Mouse (Mus musculus) heart, postnatal 0 days (tissue): ENCODE data around the gene Tmem150a.

Source experiments
- CTCF ChIP-seq: IDR thresholded peaks from 2 replicates; pipeline ENCODE4 v1.5.1; 2016; ENCODE audit warnings: antibody characterized with exemption, control low read depth, low read depth
- EP300 ChIP-seq: IDR thresholded peaks from 2 replicates; pipeline ENCODE4 v1.6.1; 2016; ENCODE audit warnings: antibody characterized with exemption, low read depth

DNA sequence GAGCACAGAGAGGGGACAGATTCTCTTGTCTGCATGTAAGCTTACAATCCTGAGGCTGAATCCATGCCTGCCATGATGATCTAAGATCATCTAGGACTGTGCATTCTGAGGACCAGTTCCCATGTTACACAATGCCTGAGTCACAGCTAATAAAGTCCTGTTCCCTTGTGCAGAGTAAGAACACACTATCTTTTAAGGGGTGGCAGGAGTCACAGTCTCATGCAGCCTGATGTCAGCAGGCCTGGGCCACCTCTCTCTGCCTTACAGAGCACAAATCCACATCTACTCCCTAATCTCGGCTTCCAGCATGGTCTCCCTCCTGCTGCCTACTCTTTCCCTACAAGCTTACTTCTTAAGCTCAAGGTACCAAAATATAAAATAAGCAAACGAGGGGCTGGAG lies 39.9 kb upstream of the Tmem150a start:
- TF ChIP-seq CTCF (no peak), EP300 (no peak)
